Mouse (Mus musculus): ENCODE measurements around the gene Rspry1. TPM values are rescaled to one million over a fixed set of nuclear protein-coding genes. Genes with fewer than 3 reads are reported as not detected.

Rspry1 gene
- polyA plus RNA-seq, 2 experiments from 2014 or later = 26.4 to 26.8 TPM

DNA sequence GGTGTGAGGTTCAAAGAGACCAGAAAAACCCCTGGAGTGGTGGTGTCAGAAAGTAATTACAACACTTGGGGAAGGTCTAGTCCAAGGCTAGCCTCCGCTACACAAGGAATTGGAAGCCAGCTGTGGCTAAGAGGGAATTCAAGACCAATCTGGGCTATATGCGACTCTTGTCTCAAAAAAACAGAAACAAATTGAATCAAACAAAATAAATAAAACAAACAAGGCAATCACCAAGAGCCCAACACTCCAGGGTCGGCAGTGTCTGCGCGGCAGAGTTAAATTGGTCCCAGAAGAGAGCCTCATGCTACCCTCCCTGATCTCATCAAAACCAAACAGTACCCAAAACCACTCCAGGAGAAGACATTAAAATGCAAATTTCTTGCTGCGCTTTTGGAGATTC lies 93.0 kb downstream of the Rspry1 start:
- ATAC-seq = no peak

DNA sequence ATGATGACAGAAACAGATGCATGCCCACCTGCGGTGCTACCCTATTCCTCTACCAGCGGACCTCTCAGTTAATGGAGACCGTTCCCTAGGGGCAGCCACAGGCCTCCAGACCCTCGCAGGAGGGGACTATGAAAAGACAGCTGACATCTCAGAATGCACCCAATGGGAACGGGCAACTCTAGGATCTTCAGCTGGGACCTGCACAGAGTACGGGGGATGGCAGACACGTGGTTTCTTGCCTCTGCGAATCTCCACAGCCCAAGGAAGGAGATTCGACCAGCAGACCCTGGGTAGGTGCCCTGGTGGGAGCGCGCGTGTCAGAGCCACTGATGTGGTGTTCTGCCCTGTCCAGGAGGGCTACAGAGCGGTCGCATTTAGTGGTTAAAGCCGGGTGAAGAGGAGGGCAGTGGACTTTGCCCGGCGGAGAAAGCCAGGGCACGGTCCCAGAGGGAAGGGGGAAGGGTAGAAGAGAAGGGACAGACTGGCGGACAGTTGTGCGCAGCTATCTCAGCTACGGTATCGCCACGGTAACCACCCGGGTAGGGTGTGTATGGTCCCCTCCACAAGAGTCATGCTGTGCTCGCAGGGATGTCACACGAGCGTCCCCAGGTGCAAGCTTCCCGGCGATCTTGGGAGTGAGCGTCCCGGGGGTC lies 93.7 kb downstream of the Rspry1 start:
- no peak for ATAC-seq

GRCm38 (mm10) chr8:94695994-94696384 lies 94.3 kb downstream of the Rspry1 start, which contains the start of gene Pllp:
TSS of gene Pllp (minus strand) at chr8:94696278.
- no peak for ATAC-seq

DNA sequence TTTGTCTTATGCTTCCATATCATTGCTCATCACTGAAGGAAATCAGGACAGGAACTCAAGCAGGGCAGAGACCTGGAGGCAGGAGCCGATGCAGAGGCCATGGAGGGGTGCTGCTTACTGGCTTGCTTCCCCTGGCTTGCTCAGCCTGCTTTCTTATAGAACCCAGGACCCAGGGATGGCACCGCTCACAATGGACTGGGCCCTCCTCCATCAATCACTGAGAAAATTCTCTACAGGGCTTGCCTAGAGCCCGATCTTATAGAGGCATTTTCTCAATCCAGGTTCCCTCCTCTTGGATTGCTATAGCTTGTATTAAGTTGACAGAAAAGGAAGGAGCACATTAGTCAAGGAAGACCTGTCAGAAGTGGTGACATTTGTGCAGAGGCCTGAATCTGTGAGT lies 94.8 kb downstream of the Rspry1 start:
- ATAC-seq = no peak

GRCm38 (mm10) chr8:94697956-94698355 lies 96.2 kb downstream of the Rspry1 start:
- no peak for ATAC-seq

GRCm38 (mm10) chr8:94699366-94699765 lies 97.6 kb downstream of the Rspry1 start:
- ATAC-seq = no peak

GRCm38 (mm10) chr8:94700421-94700935 lies 98.7 kb downstream of the Rspry1 start:
- ATAC-seq = no peak

DNA sequence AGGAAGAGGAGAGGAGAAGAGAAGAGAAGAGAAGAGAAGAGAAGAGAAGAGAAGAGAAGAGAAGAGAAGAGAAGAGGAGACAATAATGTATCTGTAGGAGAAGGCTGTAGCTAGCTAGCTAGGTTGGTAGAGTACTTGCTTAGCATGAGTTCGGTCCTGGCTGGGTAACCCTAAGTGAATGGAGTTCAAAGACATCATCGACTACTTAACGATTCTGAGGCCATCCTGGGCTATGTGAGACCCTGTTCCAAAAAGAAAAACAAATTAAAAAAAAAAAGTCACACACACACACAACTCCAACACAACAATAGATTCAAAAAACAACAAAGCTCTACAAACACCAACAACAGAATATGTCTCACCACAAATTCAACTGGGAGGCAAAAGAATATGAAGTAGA lies 100.4 kb downstream of the Rspry1 start:
- no peak for ATAC-seq

- peak; percentile 55 for ATAC-seq
Measured at GRCm38 (mm10) chr8:94702844-94703813, 101.4 kb downstream of the Rspry1 start.

- peak; percentile 65 for ATAC-seq
Measured at GRCm38 (mm10) chr8:94703972-94704668, 102.4 kb downstream of the Rspry1 start.

GRCm38 (mm10) chr8:94704669-94704984 lies 102.9 kb downstream of the Rspry1 start:
- no peak for ATAC-seq

DNA sequence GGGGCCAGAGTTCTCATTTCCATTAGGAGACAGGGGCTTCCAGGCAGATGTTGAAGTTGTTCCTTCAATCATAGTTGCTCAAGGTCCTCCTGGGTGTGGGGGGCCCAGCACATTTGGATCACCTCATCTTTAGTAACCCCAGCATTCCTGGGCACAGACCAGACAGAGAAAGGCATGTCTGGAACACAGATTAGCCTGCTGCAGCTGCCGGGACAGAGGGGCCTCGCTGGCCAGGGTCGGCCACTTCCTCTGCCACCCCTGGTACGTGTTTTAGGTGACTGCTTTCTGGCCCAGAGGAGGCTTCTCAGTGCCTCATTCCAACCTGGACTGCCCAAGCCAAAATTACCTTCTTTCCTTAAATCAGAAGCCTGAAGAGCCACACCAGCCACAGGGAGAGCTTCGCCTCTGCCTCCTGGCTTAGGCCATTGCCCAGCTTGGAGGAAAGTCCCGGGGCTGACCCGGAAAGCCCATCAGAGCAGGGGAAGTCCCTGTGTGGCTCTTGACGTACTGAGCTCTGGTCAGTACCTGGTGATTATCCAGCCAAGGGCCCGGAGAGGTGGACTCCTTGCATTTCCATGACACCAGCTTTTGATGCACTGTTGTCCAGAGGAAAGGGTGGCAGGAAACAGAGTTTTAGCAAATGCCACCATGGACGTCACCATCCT lies 104.0 kb downstream of the Rspry1 start:
- no peak for ATAC-seq

GRCm38 (mm10) chr8:94706732-94707395 lies 105.1 kb downstream of the Rspry1 start:
- no peak for ATAC-seq

Other genes with a start within 250 kb of the Rspry1 start
- 100 to 1,000 TPM in 1 of 2 experiments, 10 to 100 TPM in 1; 99.9 to 115 TPM for gene Herpud1, start 215.5 kb upstream of the Rspry1 start, polyA plus RNA-seq (2017; shearing (Covaris generic))
- gene Nlrc5, start 167.6 kb upstream of the Rspry1 start, polyA plus RNA-seq (2017; shearing (Covaris generic)) = 100 to 1,000 TPM; 141 to 153 TPM
- gene Cpne2, start 68.9 kb upstream of the Rspry1 start, polyA plus RNA-seq (2017; shearing (Covaris generic)) = 1 to 10 TPM in 1 of 2 experiments, under 1 TPM in 1; 0.79 to 1.7 TPM
- gene Fam192a, start 60 bp downstream of the Rspry1 start, polyA plus RNA-seq (2017; shearing (Covaris generic)) = 10 to 100 TPM; 49.0 to 65.0 TPM
- 10 to 100 TPM; 30.1 to 30.5 TPM for gene Arl2bp, start 64.7 kb downstream of the Rspry1 start, polyA plus RNA-seq (2017; shearing (Covaris generic))
- gene Pllp, start 94.3 kb downstream of the Rspry1 start, polyA plus RNA-seq (2017; shearing (Covaris generic)) = under 1 TPM in 1 of 2 experiments, not detected in 1; 0.24 TPM
- under 1 TPM in 1 of 2 experiments, not detected in 1; 0.34 TPM for gene Ccl22, start 143.7 kb downstream of the Rspry1 start, polyA plus RNA-seq (2017; shearing (Covaris generic))
- gene Cx3cl1, start 170.1 kb downstream of the Rspry1 start, polyA plus RNA-seq (2017; shearing (Covaris generic)) = not detected
- under 1 TPM in 1 of 2 experiments, not detected in 1; 0.69 TPM for gene Ccl17, start 208.5 kb downstream of the Rspry1 start, polyA plus RNA-seq (2017; shearing (Covaris generic))
- gene Coq9, start 236.4 kb downstream of the Rspry1 start, polyA plus RNA-seq (2017; shearing (Covaris generic)) = 10 to 100 TPM; 34.1 to 40.2 TPM
- gene Ciapin1, start 236.4 kb downstream of the Rspry1 start, polyA plus RNA-seq (2017; shearing (Covaris generic)) = 100 to 1,000 TPM in 1 of 2 experiments, 10 to 100 TPM in 1; 93.7 to 120 TPM

Measured in activated CD4-positive, CD25-positive, alpha-beta regulatory T cell, adult 4 months (primary cell).